Mouse (Mus musculus) embryonic stem cell, embryonic (primary cell): ENCODE data around the gene Ptgs2.

Source experiments
- CTCF ChIA-PET, 4 experiments: fragments of 300-600 bp in 2 of 4; fragments of 350-600 bp in 2 of 4; sonication (Branson Sonifier 250); formaldehyde crosslinking; loops; one replicate each; lab custom pipeline; 2022; ENCODE audit warnings: inconsistent platforms in 2 of 4; lab: Charles Lee
- POLR2A ChIA-PET, 4 experiments: fragments of 300-600 bp in 2 of 4; fragments of 350-600 bp in 2 of 4; sonication (Branson Sonifier 250); formaldehyde crosslinking; loops; one replicate each; lab custom pipeline; 2022; ENCODE audit warnings: antibody characterized with exemption in 4 of 4, inconsistent platforms in 1 of 4; lab: Charles Lee

Gene Ptgs2

DNA sequence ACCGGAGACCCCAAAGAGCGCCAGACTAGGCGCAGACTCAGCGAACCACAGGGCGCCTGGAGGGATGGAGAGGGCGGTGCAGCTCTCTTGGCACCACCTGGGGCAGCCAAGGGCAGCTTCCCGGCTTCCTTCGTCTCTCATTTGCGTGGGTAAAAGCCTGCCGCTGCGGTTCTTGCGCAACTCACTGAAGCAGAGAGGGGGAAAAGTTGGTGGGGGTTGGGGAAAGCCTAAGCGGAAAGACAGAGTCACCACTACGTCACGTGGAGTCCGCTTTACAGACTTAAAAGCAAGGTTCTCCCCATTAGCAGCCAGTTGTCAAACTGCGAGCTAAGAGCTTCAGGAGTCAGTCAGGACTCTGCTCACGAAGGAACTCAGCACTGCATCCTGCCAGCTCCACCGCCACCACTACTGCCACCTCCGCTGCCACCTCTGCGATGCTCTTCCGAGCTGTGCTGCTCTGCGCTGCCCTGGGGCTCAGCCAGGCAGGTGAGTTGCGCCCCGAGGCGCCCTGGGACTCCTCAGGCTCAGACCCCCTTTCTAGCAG lies at the start of gene Ptgs2:
Gene Ptgs2 (plus strand): TSS at position 242 of the 544 bp plus-strand sequence.
- CTCF ChIA-PET, result interaction anchor here in 2 of 4 experiments (0.6 to 1.2 kb wide), 3 partner anchors 77 to 266 kb away, joined by 3 to 4 read pairs (median 3); no protein-coding TSS in a partner anchor
- POLR2A ChIA-PET, result interaction anchor here in 3 of 4 experiments (0.5 to 1.8 kb wide), 5 partner anchors 11 to 269 kb away, joined by 3 to 4 read pairs (median 3); no protein-coding TSS in a partner anchor

GRCm38 (mm10) chr1:150050256-150050655 lies 49.6 kb upstream of the Ptgs2 start:
- POLR2A ChIA-PET, result no interaction called here
- CTCF ChIA-PET, result no interaction called here

DNA sequence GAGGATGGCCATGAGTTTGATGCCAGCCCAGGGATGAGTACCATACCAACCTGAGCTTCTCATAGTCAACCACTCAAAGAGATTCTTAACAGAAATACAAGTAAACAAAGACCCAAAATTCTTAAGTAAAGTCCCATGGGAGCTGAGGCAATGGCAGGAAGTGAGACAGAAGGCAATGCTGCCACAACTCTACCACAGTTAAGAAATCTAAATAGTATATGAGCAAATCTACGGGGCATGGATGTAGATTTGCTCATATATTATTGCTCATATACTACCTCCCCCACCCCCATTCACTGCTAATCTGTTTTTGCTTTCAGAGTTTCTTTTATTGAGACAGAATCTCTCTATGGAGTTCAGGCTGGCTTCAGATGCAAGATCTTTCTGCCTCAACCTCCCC lies 34.1 kb upstream of the Ptgs2 start:
- CTCF ChIA-PET, result no interaction called here
- POLR2A ChIA-PET, result no interaction called here

DNA sequence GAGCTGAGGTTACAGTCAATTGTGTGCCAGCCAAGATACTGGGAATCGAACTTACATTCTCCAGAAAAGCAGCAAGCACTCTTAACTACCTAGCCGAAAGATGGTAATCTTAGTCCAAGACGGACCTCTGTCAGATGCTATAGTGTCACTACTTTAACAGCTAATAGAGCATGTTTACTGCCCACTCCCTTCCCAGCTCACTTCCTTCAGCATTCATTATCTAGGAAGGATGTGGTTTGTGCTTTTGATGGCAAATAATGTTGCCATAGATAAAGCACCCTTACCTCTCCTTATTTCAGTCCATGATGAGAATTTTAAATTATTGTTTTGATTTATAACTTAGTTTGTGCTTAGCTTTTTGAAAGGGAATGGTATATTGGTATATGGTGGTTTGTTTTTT lies 27.0 kb upstream of the Ptgs2 start:
- CTCF ChIA-PET, result no interaction called here

DNA sequence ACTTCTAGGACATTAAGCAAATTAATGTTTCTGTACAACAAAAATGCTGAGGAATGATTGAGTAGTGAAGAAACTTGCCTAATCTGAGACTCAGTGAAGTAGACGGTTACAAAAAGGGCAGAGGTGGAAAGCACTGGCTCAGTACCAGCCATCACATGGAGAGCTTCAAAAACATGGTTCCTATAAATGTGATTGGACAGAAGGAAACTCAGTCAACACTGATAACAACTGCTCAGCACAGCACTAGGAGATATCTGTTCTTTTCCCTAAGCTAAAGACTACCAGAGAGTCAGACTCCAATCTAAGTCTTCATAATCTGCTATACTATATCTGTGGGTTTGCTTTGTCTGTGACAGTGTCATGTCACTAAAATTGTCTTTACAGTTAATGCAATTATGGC lies 25.2 kb upstream of the Ptgs2 start:
- ChIA-PET CTCF (no interaction called here), POLR2A (no interaction called here)

More for the DNA sequence above, 27.0 kb upstream of the Ptgs2 start:
- POLR2A ChIA-PET, result no interaction called here

DNA sequence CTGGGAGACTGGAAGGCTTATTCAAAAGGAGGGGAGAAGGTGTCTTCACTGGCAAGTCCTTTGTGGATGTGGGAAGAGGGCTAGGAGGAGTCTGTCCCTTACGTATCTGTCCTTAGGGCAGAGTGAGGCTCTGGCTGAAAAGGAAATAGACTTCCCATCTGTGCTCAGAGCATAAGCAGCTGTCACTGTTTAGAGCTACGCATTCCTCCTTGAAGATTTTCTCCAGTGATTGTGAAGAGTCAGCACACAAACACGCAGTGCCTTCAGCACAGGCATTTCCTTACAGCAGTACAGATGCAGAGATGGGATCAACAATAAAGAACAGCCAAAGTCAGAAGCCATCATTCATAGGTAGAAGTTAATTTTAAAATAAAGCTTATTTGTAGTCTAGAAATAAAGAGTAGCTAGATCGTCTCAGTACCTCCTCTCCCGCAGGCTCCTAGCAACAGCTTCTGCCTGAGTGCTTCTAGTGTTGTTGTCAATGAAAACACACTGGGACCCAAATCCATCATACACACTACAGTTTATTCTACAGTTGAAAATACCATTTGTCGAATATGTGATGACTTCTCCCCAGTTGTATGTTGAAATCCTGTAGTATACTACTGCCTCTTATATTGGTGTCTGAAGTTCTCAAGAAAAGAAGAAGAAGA lies 10.7 kb upstream of the Ptgs2 start:
- CTCF ChIA-PET, result no interaction called here

GRCm38 (mm10) chr1:150090229-150090628 lies 9.6 kb upstream of the Ptgs2 start:
- ChIA-PET CTCF (no interaction called here), POLR2A (no interaction called here)

More for the DNA sequence above, 10.7 kb upstream of the Ptgs2 start:
- POLR2A ChIA-PET, result no interaction called here

DNA sequence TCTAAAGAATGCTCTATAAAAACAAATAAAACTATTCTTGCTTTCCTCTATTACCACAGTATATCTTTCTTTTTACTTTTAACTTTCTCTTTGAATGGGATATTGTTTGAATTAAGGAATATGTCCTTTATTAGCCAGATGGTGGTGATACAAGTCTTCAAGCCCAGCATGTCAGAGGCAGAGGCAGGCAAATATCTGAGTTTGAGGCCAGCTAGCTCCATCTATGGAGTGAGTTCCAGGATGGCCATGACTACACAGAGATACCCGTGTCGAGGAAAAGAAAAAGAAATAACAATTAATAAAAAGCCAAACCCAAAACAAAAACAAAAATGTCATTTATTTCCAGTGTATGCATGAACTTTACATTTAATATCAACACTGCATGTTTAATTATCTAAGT lies 2.8 kb upstream of the Ptgs2 start:
- CTCF ChIA-PET, result no interaction called here
- POLR2A ChIA-PET, result no interaction called here

GRCm38 (mm10) chr1:150097721-150098120 lies 2.1 kb upstream of the Ptgs2 start:
- ChIA-PET POLR2A (no interaction called here), CTCF (no interaction called here)

DNA sequence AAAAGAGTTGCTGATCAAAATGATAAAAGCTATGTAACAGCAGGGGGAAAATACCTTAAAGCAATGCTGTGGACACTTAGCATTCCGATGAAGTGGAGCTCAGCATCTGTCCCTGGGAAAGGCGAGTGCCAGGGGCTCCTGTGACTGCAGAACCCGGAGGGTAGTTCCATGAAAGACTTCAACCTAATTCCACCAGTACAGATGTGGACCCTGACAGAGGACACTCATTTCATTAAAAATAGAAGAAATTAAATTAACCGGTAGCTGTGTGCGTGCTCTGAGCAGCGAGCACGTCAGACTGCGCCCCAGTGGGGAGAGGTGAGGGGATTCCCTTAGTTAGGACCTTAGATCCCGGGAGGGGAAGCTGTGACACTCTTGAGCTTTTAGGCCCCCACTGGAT lies 457 bp upstream of the Ptgs2 start:
- POLR2A ChIA-PET, result interaction anchor here in 3 of 4 experiments (0.6 to 1.8 kb wide), 6 partner anchors 12 to 1398 kb away, joined by 3 to 4 read pairs (median 3); no protein-coding TSS in a partner anchor
- CTCF ChIA-PET, result interaction anchor here in 2 of 4 experiments (0.6 to 1.2 kb wide), 3 partner anchors 77 to 265 kb away, joined by 3 to 4 read pairs (median 3); no protein-coding TSS in a partner anchor

GRCm38 (mm10) chr1:150104228-150104720 lies 4.4 kb downstream of the Ptgs2 start:
- POLR2A ChIA-PET, result no interaction called here
- CTCF ChIA-PET, result no interaction called here

DNA sequence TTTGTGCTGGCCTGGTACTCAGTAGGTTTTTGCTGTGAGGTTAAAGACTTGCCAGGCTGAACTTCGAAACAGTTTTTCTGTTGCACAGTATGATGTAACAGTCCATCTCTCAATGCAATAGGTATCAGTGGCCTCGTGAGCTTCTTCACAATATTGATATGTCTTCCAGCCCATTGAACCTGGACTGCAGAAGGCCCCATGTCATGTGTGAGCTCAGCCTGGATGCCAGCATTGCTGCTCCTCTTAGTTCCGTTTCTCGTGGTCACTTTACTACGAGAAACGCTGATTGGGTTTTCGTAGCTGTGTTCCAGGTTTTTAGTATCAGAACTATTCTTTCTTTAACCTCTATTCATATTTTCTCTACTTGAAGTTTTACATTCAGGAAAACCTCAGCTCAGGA lies 6.9 kb downstream of the Ptgs2 start:
- ChIA-PET POLR2A (no interaction called here), CTCF (no interaction called here)

DNA sequence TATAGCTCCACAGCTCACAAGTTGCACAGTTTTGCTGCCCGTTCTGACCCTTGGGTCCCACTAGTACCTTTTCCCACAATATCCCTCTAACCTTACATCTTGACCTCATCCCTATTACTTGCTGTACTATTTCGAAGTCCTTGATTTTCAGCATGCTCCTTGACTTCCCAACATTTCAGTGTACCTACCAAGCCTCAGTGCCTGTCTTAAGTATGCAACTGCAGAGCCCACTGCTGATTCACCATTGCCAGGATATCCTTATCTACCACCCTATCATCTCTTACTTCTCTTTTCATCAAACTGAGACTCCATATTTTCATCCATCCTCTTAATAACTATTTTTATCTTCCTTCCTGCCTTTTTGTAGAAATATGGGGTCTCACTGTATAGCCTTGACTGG lies 9.8 kb downstream of the Ptgs2 start:
- CTCF ChIA-PET, result no interaction called here
- POLR2A ChIA-PET, result no interaction called here

DNA sequence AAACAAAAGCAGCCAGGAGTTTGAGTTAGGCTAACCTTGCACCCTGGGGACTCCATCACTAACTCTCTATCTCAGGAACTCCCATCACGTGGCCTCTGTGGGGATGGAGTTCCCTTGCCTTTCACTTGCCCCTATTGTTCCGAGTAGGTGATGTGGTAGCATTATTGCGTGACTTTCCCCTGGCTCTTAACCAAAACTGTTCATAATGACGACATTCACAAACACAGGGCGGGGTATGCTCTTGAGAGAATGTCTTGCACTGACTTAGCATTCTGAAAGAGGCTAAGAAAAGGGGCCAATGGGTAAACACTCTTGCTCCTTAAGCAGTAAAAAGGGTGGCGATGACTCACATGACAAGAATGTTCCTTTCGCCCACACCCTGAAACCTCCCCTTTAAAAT lies 15.5 kb downstream of the Ptgs2 start:
- POLR2A ChIA-PET, result no interaction called here
- CTCF ChIA-PET, result interaction anchor here in 1 of 4 experiments (0.6 kb wide), 1 partner anchor 58 kb away, joined by 4 read pairs; no protein-coding TSS in a partner anchor

GRCm38 (mm10) chr1:150118352-150118751 lies 18.5 kb downstream of the Ptgs2 start:
- ChIA-PET POLR2A (interaction anchor here in 1 of 4 experiments (0.7 kb wide), 1 partner anchor 19 kb away, joined by 3 read pairs; no protein-coding TSS in a partner anchor), CTCF (interaction anchor here in 1 of 4 experiments (1.1 kb wide), 1 partner anchor 189 kb away, joined by 3 read pairs; no protein-coding TSS in a partner anchor)

DNA sequence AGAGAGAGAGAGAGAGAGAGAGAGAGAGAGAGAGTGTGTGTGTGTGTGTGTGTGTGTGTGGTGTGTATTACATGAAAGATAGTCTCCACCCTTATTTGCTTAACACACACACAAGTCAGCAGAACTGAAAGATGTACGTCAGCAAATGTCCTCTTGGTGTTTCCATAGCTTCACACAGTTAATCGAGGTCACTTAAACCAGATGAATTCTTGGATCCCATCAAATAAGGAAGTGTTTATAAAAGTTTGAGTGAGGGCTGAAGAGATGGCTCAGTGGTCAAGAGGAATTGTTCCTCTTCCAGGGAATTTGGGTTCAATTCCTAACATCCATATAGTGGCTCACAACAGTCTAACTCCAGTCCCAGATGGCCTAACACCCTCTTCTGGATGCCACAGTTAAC lies 25.7 kb downstream of the Ptgs2 start:
- CTCF ChIA-PET, result no interaction called here
- POLR2A ChIA-PET, result no interaction called here

- POLR2A ChIA-PET, result no interaction called here
- CTCF ChIA-PET, result interaction anchor here in 1 of 4 experiments (0.7 kb wide), 1 partner anchor 1223 kb away, joined by 3 read pairs; no protein-coding TSS in a partner anchor
These were observed 30.2 kb downstream of the Ptgs2 start for GRCm38 (mm10) chr1:150130070-150130469.

GRCm38 (mm10) chr1:150130586-150131275 lies 30.9 kb downstream of the Ptgs2 start:
- POLR2A ChIA-PET, result no interaction called here
- CTCF ChIA-PET, result interaction anchor here in 1 of 4 experiments (0.7 kb wide), 1 partner anchor 1222 kb away, joined by 3 read pairs; no protein-coding TSS in a partner anchor

DNA sequence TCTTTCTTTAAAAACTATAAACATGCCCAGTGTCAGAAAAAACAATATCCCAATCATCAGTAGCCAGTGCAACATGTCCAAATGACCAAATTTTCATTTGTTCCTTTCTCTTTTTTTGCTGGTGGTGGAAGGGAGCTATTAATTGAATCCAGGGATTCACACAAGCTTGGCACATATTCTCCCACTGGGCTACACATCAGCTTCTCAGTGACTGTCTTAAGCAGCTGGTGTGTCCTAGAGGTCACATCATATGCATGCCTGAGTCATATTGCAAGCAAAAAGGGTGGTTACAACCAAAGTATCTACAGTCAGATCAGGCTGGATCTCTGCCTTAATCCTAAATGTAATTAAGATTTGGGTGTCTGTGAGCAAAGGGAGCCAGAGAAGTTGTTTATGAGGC lies 35.5 kb downstream of the Ptgs2 start:
- ChIA-PET CTCF (no interaction called here), POLR2A (no interaction called here)

- POLR2A ChIA-PET, result no interaction called here
- CTCF ChIA-PET, result no interaction called here
These were observed 39.9 kb downstream of the Ptgs2 start for GRCm38 (mm10) chr1:150139730-150140129.
